In the genomic region with DNA sequence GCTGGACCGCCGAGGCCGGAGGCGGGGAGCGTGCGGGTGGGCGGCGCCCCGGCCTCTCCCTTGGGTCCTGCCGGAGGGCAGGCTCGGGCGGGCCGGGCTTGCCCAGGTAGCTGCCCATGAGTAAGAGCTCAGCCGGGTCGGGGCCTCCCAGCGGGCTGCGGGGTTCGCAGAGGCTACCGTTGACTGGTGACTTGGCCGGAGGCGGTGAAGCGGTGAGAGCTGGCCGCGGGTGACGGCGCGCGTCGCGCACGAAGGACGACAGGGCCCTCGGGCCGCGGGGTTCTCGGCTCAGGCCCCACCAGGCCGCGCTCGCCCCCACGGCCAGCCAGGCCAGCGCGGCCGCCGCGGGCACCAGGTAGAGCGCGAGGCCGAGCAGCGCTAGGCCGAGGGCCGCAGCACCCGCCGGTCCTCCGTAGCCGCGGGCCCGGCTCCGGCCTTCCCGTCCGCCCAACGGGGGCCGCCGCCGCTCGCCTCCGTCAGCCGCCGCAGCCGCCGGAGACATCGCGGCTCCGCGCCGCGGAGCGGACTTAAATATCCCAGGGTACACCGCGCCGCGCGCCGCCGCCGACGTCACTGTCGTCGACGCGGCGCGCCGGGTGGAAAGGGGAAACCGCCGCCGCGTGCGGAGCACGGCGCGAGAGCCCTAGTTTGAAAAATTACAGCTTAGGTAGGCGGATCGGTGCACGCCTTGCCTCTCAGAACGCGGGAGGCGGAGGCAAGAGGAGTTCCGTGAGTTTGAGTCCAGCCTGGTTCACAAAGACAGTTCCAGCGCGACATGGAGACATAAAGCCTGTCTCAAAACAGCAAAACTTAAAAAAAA, we compare ENCODE assay signal across 8 mouse cellular contexts. TPM values are rescaled to one million over a fixed set of nuclear protein-coding genes. Genes with fewer than 3 reads are reported as not detected.
DNase-seq lines count a peak whose midpoint lies in the region; ATAC-seq lines count a peak whose summit lies in the region.

A gene (minus strand): TSS at position 543 of the 820 bp plus-strand sequence.

- ATAC-seq in activated CD4-positive, CD25-positive, alpha-beta regulatory T cell, adult 4 months: peak; percentile 89
- ATAC-seq in common myeloid progenitor, adult 5-6 weeks (replicated peaks; ENCODE audit: low read depth, poor library complexity, severe bottlenecking): peak; percentile 85

- intact Hi-C loops in left cerebral cortex, postnatal 14 days (cut with DNase I): no loop called here

- DNase-seq in gastrocnemius, adult 8-10 months (ENCODE audit: low spot score in 2 of 2): peak; percentile 62 to 72
- DNase-seq in induced T-regulatory cell, adult 2 months (ENCODE audit: low read depth): peak; percentile 93
- peak; percentile 78 to 89 for DNase-seq in left cerebral cortex, postnatal 14 days (ENCODE audit: low spot score in 2 of 2)
- peak; percentile 95 for DNase-seq in mesoderm, embryonic 11.5 days (ENCODE audit: low read depth, low spot score)
- peak; percentile 73 to 77 for DNase-seq in right cerebral cortex, postnatal 36 days (ENCODE audit: low spot score in 2 of 2)
- peak; percentile 84 for DNase-seq in yolk sac, embryonic 10.5 days (ENCODE audit: low spot score)

RNA-seq across cellular contexts. Expression of the gene that starts here (rescaled TPM):
- polyA plus RNA-seq in activated CD4-positive, CD25-positive, alpha-beta regulatory T cell, adult 4 months (2017; shearing (Covaris generic)): 10 to 100 TPM; 10.8 to 17.4 TPM
- 10.5 and 19.6 TPM in 2 replicates for total RNA-seq in common myeloid progenitor, adult 5-6 weeks (2017)
- total RNA-seq in gastrocnemius, adult 8-10 months (2022): 10 to 100 TPM in 2 of 4 experiments, 1 to 10 TPM in 2; 8.9 to 11.0 (median 10.1) TPM
- total RNA-seq in left cerebral cortex, postnatal 14 days (2021): 10 to 100 TPM; 45.8 to 46.2 TPM

Comparison
In these comparisons a context has a peak if more than half of its experiments do, and no peak if none do; other contexts are left out.
1. Peak in every context shown above with its lines: DNase-seq and ATAC-seq.